Mouse (Mus musculus) CD8-positive naive resting alpha-beta T cell, adult 57 days (primary cell): ENCODE results near the gene Hbb-bs. TPM values are rescaled to one million over a fixed set of nuclear protein-coding genes. Genes with fewer than 3 reads are reported as not detected.

Source experiments
- total RNA-seq: library from RNA; stranded (reverse); gene quantifications from one replicate; pipeline ENCODE4 v1.2.4, GENCODE M21; 2023

The Hbb-bs gene
- total RNA-seq = 2,192 TPM

GRCm38 (mm10) chr7:103827808-103828207, at the start of gene Hbb-bs:
Gene Hbb-bs (minus strand): TSS chr7:103828096.

GRCm38 (mm10) chr7:103853090-103853489, 25.2 kb upstream of the Hbb-bs start, which contains the start of gene Hbb-y:
Gene Hbb-y (minus strand): TSS chr7:103853216.

GRCm38 (mm10) chr7:103843034-103843433, 15.1 kb upstream of the Hbb-bs start, which contains the start of gene Hbb-bh1:
Gene Hbb-bh1 (minus strand): TSS chr7:103843164.

GRCm38 (mm10) chr7:103840268-103840667, 12.4 kb upstream of the Hbb-bs start, which contains the start of gene Hbb-bh2:
Gene Hbb-bh2 (minus strand): TSS chr7:103840520.

GRCm38 (mm10) chr7:103813766-103814165, 14.1 kb downstream of the Hbb-bs start, which contains the start of gene Hbb-bt:
Gene Hbb-bt (minus strand): TSS chr7:103813996.

GRCm38 (mm10) chr7:103791721-103792120, 36.2 kb downstream of the Hbb-bs start, which contains the start of gene Olfr67:
Gene Olfr67 (minus strand): TSS chr7:103791821.

GRCm38 (mm10) chr7:103779598-103779997, 48.3 kb downstream of the Hbb-bs start, which contains the start of gene Olfr68:
Gene Olfr68 (minus strand): TSS chr7:103779698.

Other genes with a start within 250 kb of the Hbb-bs start
- gene Olfr618, start 238.0 kb downstream of the Hbb-bs start, total RNA-seq = not detected
- gene Olfr619, start 227.5 kb downstream of the Hbb-bs start, total RNA-seq = not detected
- gene Olfr620, start 215.6 kb downstream of the Hbb-bs start, total RNA-seq = not detected
- gene Olfr622, start 185.4 kb downstream of the Hbb-bs start, total RNA-seq = not detected
- gene Olfr623, start 164.4 kb downstream of the Hbb-bs start, total RNA-seq = not detected
- not detected for gene Olfr624, start 156.9 kb downstream of the Hbb-bs start, total RNA-seq
- not detected for gene Olfr625-ps1, start 145.4 kb downstream of the Hbb-bs start, total RNA-seq
- gene Olfr243, start 113.4 kb downstream of the Hbb-bs start, total RNA-seq = not detected
- gene Olfr628, start 97.7 kb downstream of the Hbb-bs start, total RNA-seq = not detected
- gene Olfr629, start 83.2 kb downstream of the Hbb-bs start, total RNA-seq = not detected
- not detected for gene Olfr630, start 70.8 kb downstream of the Hbb-bs start, total RNA-seq
- gene Olfr69, start 56.5 kb downstream of the Hbb-bs start, total RNA-seq = not detected
- not detected for gene Olfr68, start 48.4 kb downstream of the Hbb-bs start, total RNA-seq
- not detected for gene Olfr67, start 36.3 kb downstream of the Hbb-bs start, total RNA-seq
- 328 TPM for gene Hbb-bt, start 14.1 kb downstream of the Hbb-bs start, total RNA-seq
- gene Hbb-bh2, start 12.4 kb upstream of the Hbb-bs start, total RNA-seq = not detected
- gene Hbb-bh1, start 15.1 kb upstream of the Hbb-bs start, total RNA-seq = not detected
- not detected for gene Hbb-y, start 25.1 kb upstream of the Hbb-bs start, total RNA-seq
- not detected for gene Olfr66, start 58.2 kb upstream of the Hbb-bs start, total RNA-seq
- not detected for gene Olfr64, start 66.4 kb upstream of the Hbb-bs start, total RNA-seq
- gene Olfr65, start 75.4 kb upstream of the Hbb-bs start, total RNA-seq = not detected
- not detected for gene Olfr631, start 100.7 kb upstream of the Hbb-bs start, total RNA-seq
- gene Olfr632, start 106.3 kb upstream of the Hbb-bs start, total RNA-seq = not detected
- gene Olfr633, start 116.3 kb upstream of the Hbb-bs start, total RNA-seq = not detected
- not detected for gene Olfr635, start 143.1 kb upstream of the Hbb-bs start, total RNA-seq
- gene Olfr638, start 170.7 kb upstream of the Hbb-bs start, total RNA-seq = not detected
- not detected for gene Olfr639, start 189.2 kb upstream of the Hbb-bs start, total RNA-seq
- not detected for gene Olfr640, start 197.5 kb upstream of the Hbb-bs start, total RNA-seq
- not detected for gene Olfr641, start 207.3 kb upstream of the Hbb-bs start, total RNA-seq
- not detected for gene Olfr642, start 224.6 kb upstream of the Hbb-bs start, total RNA-seq
- gene 4930516K23Rik, start 233.3 kb upstream of the Hbb-bs start, total RNA-seq = not detected
- not detected for gene Olfr644, start 243.8 kb upstream of the Hbb-bs start, total RNA-seq